Mouse (Mus musculus): ENCODE measurements around the gene Casp7.

The Casp7 gene

DNA sequence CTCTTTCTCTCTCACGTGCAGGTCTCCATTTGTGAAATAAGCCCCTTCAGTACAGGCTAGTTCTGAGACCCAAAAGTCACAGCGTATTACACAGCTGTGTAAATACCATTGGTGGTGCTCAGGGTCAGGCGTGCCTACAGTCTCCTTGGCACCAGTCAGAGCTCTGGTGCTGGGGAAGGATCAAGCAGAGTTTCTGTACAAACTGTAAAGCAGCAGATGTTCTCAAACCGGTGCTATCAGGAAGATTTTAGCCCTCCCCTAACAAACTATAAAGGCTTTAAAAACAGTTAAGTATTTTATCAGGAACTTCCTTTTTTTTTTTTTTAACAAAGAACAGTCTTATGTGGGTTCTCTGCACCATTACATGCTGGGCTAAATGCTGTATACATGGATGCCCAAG lies 65.9 kb downstream of the Casp7 start:
- no peak for DNase-seq (ENCODE audit: low read depth, low spot score)

- no peak for DNase-seq (ENCODE audit: low read depth, low spot score)
Measured at GRCm38 (mm10) chr19:56466486-56466885, 69.6 kb downstream of the Casp7 start.

GRCm38 (mm10) chr19:56470286-56471020 lies 73.5 kb downstream of the Casp7 start:
- no peak for DNase-seq (ENCODE audit: low read depth, low spot score)

- DNase-seq (ENCODE audit: low read depth, low spot score) = peak; percentile 55
Measured at GRCm38 (mm10) chr19:56471934-56472333, 75.0 kb downstream of the Casp7 start.

- DNase-seq (ENCODE audit: low read depth, low spot score) = no peak
Measured at GRCm38 (mm10) chr19:56474869-56475550, 78.1 kb downstream of the Casp7 start.

- peak; percentile 85 for DNase-seq (ENCODE audit: low read depth, low spot score)
Measured at GRCm38 (mm10) chr19:56476546-56476945, 79.6 kb downstream of the Casp7 start.

DNA sequence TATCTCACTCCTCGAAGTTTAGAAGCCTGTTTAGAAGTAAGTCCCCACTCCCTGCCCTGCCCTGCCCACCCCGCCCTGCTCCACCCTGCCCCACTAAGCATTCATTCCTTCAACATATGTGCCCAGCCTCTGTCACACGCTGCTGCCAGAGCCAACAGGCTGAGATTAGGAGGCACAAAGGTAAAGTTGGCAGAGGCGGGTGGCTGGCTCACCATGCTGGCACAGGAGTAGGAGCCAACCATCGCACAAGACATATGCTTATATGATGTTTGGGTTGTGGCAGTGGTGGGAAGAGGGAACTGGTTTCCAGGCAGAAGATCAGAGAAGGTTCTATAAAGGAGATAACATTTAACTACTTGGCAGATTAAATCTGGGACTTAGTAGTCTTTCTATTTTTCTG lies 80.3 kb downstream of the Casp7 start:
- DNase-seq (ENCODE audit: low read depth, low spot score) = peak; percentile 62

DNA sequence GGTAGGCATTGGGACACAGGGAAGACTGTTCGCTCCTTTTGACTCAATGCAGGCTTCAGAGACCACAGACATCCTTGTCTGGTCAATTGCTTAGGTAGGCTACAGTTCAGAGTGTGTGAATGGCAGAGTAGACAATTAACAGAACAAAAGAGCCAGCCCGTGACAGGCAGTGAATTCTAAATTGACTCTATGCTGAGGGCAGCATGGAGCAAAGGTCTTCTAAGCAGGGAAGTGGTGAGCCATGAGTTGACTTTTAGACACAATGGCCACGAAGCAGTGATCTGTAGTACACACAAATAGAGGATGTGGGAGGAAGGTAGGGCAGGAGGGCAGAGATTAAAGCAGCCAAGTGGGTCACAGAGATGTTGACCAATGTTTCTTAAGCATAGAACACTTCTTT lies 80.9 kb downstream of the Casp7 start:
- DNase-seq (ENCODE audit: low read depth, low spot score) = no peak

GRCm38 (mm10) chr19:56484630-56485375 lies 87.9 kb downstream of the Casp7 start:
- no peak for DNase-seq (ENCODE audit: low read depth, low spot score)

DNA sequence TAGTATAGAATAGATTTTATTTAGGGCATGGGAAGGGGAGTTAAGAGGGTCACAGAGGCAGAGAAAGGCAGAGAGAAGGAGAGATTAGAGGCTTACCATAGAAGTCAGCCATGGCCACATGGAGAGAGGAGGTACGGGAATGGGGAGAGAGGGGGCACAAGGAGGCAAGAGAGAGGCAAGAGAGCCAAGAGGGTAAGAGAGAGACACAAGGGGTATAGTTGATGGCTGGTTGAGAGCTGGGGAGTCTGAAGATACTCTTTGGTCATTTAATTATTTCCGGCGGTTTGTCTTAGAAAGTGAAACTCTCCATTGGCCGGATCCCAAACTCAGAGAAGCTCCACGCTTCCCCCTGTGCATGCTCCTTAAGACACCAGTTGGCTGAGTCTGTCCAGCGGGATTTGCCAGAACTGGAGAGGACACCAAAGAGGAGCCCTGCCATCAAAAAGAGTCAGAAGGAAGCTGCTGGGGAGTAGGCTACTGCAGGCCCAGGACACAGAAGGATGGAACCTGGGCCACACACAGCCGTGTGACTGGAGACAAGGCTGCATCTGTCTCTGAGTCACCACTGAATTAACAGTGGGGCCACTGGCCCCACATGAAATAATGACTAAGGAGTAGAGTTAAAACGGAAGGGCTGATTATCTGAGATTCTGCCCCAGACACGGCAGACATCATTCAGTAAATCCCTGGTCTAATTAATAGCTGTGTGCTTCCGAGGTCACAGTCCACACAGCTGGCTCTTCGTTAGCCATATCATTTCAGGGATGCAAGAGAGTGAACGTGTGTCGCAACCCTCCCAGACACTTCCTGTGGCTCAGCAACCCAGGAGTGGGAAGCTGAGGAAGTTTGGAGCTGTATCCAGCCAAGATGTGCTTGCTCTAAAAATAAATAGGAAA lies 88.7 kb downstream of the Casp7 start:
- no peak for DNase-seq (ENCODE audit: low read depth, low spot score)

- DNase-seq (ENCODE audit: low read depth, low spot score) = no peak
Measured at GRCm38 (mm10) chr19:56486926-56487325, 90.0 kb downstream of the Casp7 start.

GRCm38 (mm10) chr19:56487339-56487738 lies 90.4 kb downstream of the Casp7 start:
- DNase-seq (ENCODE audit: low read depth, low spot score) = no peak

GRCm38 (mm10) chr19:56489601-56490000 lies 92.7 kb downstream of the Casp7 start:
- DNase-seq (ENCODE audit: low read depth, low spot score) = no peak

Data from brain, adult 2 months (tissue).